Mouse (Mus musculus): Measurements from ENCODE around the gene Gm13762.
"Not testable (repeated sequence)": the region's sequence is repeated elsewhere in the genome, so short reads cannot be mapped to it uniquely, and the experiment has no call there.

The Gm13762 gene

DNA sequence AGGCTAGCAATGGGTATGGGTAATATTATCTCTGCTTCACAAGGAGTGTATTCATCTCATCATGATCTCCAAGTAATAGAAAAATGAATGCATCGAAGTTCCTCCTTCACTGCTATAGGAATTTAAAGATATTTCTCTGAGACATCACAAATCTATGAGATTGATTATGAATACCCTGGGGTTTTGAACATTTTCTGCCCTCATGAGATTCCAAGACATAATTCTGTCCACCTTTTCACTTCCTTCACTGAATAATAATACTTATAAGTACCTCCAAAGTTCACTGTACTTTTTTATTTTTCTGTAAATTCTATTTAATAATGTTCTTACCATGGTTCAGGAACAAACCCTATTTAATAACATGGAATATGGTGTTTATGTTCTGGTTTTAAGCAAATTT is at the start of gene Gm13762:
Gene Gm13762, minus strand, starts transcription at position 101 of the 400 bp plus-strand sequence.
- no peak for DNase-seq (ENCODE audit: low spot score)

DNA sequence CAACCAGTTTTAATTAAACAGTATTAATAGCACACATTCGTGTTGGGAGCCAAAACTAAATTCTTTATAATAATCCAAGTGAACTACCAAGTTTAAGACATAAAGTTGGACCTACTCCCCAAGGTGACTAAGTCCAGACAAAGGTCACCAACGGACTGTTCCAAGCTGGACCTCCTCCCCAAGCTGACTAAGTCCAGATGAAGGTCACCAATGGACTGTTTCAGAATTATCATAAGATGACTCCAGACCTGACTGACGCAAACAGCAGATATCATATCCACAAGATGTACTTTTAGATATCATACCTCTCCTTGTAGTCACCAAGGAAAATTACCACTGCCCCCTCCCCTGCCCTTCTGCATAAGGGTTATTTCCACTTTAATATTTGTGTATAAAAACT is 41.4 kb upstream of the Gm13762 start:
- not testable (repeated sequence) for DNase-seq (ENCODE audit: low spot score)

DNA sequence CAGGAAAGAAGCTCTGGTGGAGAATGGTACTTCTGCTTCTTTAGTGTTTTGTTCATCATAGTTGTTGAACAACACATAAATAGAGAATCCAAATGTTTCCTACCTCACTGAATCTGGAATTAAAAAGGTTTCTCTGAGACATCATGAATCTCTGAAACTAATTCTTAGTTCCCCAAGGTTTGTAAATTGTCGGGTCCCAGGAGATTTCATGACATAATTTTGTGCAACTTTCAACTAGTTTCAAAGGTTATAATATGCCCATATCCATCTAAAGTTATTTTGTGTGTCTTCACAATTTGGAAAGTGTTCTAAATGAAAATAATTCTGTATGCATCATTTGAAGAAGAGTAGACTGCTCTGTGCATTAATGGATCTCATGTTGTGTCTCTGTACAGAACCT is 38.2 kb upstream of the Gm13762 start, which contains the start of gene Olfr1216:
Gene Olfr1216, minus strand, starts transcription at position 101 of the 400 bp plus-strand sequence.
- DNase-seq (ENCODE audit: low spot score), result no peak

DNA sequence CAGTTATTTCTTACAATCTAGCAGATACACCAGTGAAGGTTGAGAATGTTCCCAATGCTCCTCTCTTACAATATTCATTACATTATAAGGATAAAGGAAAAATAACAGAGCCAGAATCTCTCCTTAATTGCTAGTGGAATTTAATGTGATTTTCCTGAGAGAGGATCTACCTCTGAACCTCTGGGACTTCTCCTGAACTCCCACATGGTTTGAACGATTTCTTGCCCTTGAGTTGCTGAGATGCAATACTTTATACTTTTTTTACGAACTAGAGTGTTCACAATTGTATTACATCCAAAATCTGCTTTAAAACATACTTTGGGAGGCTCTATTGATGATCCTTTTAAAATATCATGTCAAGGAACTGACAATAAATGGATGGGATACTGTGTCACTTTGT is 26.8 kb upstream of the Gm13762 start, which contains the start of gene Olfr1215:
Gene Olfr1215, minus strand, starts transcription at position 101 of the 400 bp plus-strand sequence.
- DNase-seq (ENCODE audit: low spot score), result no peak

DNA sequence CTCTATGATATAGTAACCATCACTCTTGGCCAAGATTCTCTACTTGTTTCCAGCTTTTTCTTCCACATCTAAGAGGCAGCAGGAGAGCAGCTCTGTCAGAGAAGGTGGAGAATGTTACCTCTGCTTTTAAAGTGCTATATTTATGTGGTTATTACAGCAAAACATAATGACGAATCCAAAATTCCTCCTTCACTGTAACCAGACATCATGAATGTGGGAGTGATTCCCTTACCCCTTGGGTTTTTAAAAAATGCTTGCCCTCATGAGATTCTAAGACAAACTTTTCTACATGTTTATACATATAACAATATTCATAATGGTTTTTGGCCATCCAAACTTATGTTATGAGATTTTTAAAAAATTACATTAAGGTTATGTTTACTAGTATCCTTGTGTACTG is 12.5 kb upstream of the Gm13762 start, which contains the start of gene Olfr1214:
Gene Olfr1214, minus strand, starts transcription at position 101 of the 400 bp plus-strand sequence.
- no peak for DNase-seq (ENCODE audit: low spot score)

DNA sequence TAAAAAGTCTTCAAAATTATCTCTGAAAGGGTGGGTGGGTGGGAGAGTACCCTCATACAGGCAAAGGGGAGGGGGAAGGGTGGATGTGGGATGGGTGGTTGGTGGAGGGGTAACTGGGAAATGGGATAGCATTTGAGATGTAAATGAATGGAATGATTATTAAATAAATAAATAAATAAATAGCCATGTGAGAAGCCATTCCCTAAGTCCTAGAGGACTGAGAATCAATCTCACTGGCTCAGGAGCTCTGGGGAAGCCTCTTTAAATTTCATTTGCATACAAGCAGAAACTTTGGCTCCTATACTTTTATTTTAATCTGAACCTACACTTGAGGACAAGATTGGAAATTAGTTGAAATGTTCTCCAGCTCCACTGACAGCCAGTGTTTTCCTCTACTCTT is 26.4 kb downstream of the Gm13762 start, which contains the start of gene Olfr1212:
Gene Olfr1212, plus strand, starts transcription at position 301 of the 400 bp plus-strand sequence.
- DNase-seq (ENCODE audit: low spot score), result no peak

DNA sequence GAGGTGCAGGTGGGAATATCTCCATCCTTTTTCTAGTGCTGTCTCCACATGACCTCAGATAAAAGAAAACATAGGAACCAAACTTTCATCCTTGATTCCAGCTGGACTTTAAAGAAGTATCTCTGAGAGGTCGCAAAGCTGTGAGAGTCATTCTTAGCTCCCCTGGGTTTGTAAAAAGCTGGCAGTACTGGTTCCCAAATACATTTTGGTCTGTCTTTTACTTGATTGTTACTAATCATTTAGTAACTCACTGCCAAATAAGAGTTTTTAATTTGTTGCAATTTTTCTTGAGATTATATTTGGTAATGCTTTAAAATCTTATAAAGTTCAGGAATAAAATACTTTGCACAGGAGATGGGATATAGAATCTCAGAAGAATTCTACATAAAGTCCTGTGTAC is 42.1 kb downstream of the Gm13762 start, which contains the start of gene Olfr1211:
Gene Olfr1211, minus strand, starts transcription at position 101 of the 400 bp plus-strand sequence.
- DNase-seq (ENCODE audit: low spot score), result no peak
